Mouse (Mus musculus) mouse embryonic stem cell (cell line): Measurements from ENCODE around the gene Ppp1r8.
"Not testable (repeated sequence)": the region's sequence is repeated elsewhere in the genome, so short reads cannot be mapped to it uniquely, and the experiment has no call there.

Experiments used
- in situ Hi-C, 2 experiments: fragments of 300-500 bp; cut with MboI; formaldehyde crosslinking; loops; 1 replicate in 1 of 2; 3 replicates in 1 of 2; pipeline ENCODE4 v1.14.3; 2019 to 2020; ENCODE audit warnings: low sequenced_read_pairs in 2 of 2, low pct_unique_long_range_greater_than_20kb in 1 of 2, mixed read lengths in 1 of 2; ENCODE audit not compliant: unreplicated experiment in 1 of 2

The Ppp1r8 gene

DNA sequence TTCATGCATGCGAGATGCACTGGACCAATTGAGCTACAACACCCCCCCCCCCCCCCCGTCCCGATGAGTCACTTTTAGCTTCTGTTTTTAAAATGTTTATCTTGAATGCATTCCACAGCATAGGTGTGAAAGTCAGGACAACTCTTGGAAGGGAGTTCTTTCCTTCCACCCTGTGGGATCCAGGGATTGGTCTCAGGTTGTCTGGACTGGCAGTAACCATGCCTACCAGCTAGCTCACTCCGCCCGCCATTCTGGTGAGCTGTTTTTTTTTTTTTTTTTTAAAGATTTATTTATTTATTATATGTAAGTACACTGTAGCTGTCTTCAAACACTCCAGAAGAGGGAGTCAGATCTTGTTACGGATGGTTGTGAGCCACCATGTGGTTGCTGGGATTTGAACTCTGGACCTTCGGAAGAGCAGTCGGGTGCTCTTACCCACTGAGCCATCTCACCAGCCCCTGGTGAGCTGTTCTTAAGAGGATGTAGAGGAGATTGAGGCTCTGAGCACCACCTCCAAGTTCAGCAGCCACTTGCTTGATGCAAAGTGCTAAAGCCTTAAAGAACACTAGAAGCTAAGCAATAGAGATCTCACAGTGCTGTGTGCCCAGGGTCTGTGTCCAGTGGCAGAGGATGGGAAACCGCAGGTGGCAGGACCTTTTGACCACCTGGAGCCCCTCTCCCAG lies 49.5 kb downstream of the Ppp1r8 start:
- in situ Hi-C loops: not testable (repeated sequence)

DNA sequence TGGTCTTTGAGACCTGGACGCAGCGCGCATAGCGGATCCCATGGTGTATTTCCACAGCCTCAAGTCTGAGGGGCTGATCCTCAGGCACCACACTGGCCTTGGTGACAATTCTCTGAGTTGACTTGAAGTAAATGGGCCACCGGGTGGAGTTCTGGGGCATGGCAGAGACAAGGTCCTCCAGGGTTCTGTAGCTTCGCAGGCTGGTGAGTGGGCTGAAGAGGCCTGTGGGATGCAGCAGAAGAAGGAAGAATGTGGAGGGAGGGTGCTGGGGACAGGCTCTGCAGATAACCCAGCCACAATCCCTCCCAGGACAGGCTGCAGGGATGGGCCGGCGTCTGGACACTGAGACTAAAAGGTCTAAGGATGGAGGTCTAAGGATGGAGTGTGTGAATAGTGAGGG lies 53.2 kb downstream of the Ppp1r8 start:
- in situ Hi-C loops: no loop called here

DNA sequence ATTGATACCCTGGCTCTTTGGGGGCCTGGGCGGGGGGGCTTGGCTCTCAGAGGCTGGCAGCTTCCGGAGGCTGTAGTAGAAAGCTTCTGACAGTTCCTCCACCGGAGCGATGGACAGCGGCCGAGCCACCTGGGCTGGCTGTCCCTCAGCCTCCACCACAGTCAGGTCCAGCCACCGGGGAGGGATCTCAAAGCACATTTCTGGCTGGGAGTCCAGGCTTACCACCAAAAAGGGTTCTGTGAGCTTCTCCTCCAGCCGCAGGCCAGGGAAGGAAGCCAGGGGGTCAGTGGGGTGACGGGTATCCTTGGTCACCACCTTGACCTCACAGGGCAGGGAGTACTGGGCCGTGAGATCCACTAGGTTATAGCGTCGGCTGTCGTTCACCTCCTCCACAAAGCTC lies 57.7 kb downstream of the Ppp1r8 start:
- in situ Hi-C loops: no loop called here

DNA sequence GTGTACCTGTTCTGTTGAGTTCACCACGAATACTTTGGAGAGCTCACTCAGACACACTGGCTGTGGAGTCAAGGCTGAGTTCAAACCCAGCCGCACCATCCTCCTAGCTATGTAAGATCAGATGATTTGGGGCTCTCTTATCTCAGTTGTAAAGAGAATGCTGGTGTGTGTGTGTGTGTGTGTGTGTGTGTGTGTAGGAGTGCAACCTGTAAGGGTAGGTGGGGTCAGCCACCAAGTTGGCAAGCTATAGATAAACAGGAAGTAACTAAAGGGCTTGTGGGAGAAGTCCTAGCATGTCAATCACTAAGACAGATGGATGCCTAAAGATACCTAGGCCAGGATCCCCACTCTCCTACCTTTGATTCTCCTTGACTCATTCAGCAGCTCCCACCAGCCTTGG lies 59.2 kb downstream of the Ppp1r8 start:
- in situ Hi-C loops: loop anchor here in 1 of 2 experiments (5.0 kb wide), 1 partner anchor 34 kb away; no protein-coding TSS in a partner anchor

DNA sequence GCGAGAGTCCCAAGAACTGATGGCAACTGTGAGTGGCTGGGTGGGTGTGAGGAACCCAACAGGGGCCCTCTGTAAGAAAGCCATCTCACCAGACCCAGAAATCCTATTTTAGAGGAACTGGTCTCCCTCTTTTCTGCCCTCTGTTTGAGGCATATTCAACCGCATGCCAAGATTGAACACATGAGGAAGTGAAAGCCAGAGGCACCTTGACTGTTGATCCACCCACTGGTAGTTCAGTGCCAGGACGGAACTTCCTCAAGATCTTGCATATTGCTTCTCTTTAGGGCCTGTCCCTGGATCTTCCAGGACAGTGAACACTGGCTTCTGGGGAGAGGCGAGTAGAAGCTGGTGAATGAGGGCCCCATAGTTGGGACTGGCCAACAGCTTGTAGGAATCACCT lies 62.7 kb downstream of the Ppp1r8 start:
- in situ Hi-C loops: loop anchor here in 1 of 2 experiments (5.0 kb wide), 1 partner anchor 37 kb away; no protein-coding TSS in a partner anchor

DNA sequence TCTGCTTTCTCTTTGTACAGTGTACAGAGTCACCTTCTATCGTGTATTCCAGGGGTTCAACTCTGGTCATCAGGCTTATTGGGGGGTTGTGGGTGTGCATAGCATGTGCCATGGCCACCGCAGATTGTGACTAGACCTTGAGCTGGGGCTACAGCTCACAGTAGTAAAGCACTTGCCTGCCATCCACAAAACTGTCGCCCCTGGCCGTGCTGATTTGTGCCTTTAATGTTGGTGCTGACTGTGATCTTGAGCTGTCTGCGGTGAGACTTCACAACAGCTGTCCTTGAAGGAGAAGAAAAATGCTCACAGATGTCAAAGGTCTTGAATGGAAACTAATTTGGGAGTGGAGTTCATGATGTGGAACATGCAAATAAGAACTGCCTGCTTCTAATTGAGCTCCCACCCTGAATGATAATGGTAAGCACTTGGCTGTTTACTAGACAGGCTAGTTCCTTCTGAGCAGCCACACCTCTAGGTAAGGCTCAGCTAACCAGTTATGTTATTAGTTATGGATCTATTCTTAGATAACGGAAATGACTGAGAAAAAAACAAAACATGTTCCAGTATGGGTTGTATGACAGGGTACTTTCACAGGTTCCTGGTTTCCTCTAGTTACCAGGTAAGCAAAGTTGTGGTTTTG lies 64.3 kb downstream of the Ppp1r8 start:
- in situ Hi-C loops: loop anchor here in 1 of 2 experiments (5.0 kb wide), 1 partner anchor 54 kb away; no protein-coding TSS in a partner anchor
